Mouse (Mus musculus) splenic B cell, adult 2 months (primary cell): ENCODE results near the gene Gtf3c2.

Experiments used
- DNase-seq: peaks from one replicate; pipeline ENCODE4 v3.0.0-alpha.2; 2011; ENCODE audit warnings: low read depth, low spot score
- H3K27me3 ChIP-seq: 2 replicates; pipeline ENCODE4 v1.6.1; 2012; ENCODE audit warnings: mild to moderate bottlenecking, low read length, moderate library complexity, mixed read lengths; ENCODE audit not compliant: control insufficient read depth, poor library complexity, insufficient read depth, severe bottlenecking
- H3K36me3 ChIP-seq: 2 replicates; pipeline ENCODE4 v1.6.1; 2012; ENCODE audit warnings: mild to moderate bottlenecking, low read length, moderate library complexity, mixed read lengths; ENCODE audit not compliant: control insufficient read depth, poor library complexity, insufficient read depth, severe bottlenecking

Gtf3c2 gene

GRCm38 (mm10) chr5:31138241-31138967 is 41.5 kb downstream of the Gtf3c2 start, which contains the start of gene Ucn:
Gene Ucn (minus strand): TSS chr5:31138829.
- Histone ChIP-seq H3K36me3 (no peaks in the 10 kb centered on the region), H3K27me3 (no peaks in the 10 kb centered on the region; the same call in none of the 2 replicates)
- no peak for DNase-seq

GRCm38 (mm10) chr5:31137658-31138057 is 42.3 kb downstream of the Gtf3c2 start:
- no peak for DNase-seq
- Histone ChIP-seq H3K27me3 (no peaks in the 10 kb centered on the region; the same call in none of the 2 replicates), H3K36me3 (no peaks in the 10 kb centered on the region)

GRCm38 (mm10) chr5:31136730-31137424 is 43.1 kb downstream of the Gtf3c2 start:
- DNase-seq, result no peak
- H3K27me3 ChIP-seq, result no peaks in the 10 kb centered on the region; the same call in none of the 2 replicates

GRCm38 (mm10) chr5:31126050-31126449 is 53.9 kb downstream of the Gtf3c2 start:
- DNase-seq, result no peak
- Histone ChIP-seq H3K36me3 (no peaks in the 10 kb centered on the region), H3K27me3 (no peaks in the 10 kb centered on the region)

More at GRCm38 (mm10) chr5:31136730-31137424, 43.1 kb downstream of the Gtf3c2 start:
- H3K36me3 ChIP-seq, result no peaks in the 10 kb centered on the region

GRCm38 (mm10) chr5:31123481-31123880 is 56.5 kb downstream of the Gtf3c2 start:
- Histone ChIP-seq H3K27me3 (no peaks in the 10 kb centered on the region), H3K36me3 (no peaks in the 10 kb centered on the region)
- no peak for DNase-seq

GRCm38 (mm10) chr5:31121111-31121510 is 58.8 kb downstream of the Gtf3c2 start:
- no peaks in the 10 kb centered on the region for H3K36me3 ChIP-seq
- H3K27me3 ChIP-seq, result no peaks in the 10 kb centered on the region
- peak; percentile 16 for DNase-seq

- no peak for DNase-seq
- Histone ChIP-seq H3K36me3 (no peaks in the 10 kb centered on the region), H3K27me3 (no peaks in the 10 kb centered on the region)
Observed at GRCm38 (mm10) chr5:31116912-31117311, 63.0 kb downstream of the Gtf3c2 start.

- DNase-seq, result no peak
- H3K27me3 ChIP-seq, result no peaks in the 10 kb centered on the region
- no peaks in the 10 kb centered on the region for H3K36me3 ChIP-seq
Observed at GRCm38 (mm10) chr5:31116354-31116753, 63.6 kb downstream of the Gtf3c2 start, which contains the start of gene Trim54. Gene Trim54 (plus strand): TSS chr5:31116712.

GRCm38 (mm10) chr5:31110781-31111180 is 69.2 kb downstream of the Gtf3c2 start:
- Histone ChIP-seq H3K27me3 (no peaks in the 10 kb centered on the region), H3K36me3 (no peaks in the 10 kb centered on the region)
- DNase-seq, result peak; percentile 61

- no peaks in the 10 kb centered on the region for H3K36me3 ChIP-seq
- DNase-seq, result no peak
- H3K27me3 ChIP-seq, result no peaks in the 10 kb centered on the region
Observed at GRCm38 (mm10) chr5:31108000-31108490, 71.9 kb downstream of the Gtf3c2 start, which contains the start of gene Slc30a3. Gene Slc30a3 (minus strand): TSS chr5:31108237.
